Mouse (Mus musculus) ovary, adult 2 months (tissue): ENCODE data around the gene Kctd2. TPM values are rescaled to one million over a fixed set of nuclear protein-coding genes. Genes with fewer than 3 reads are reported as not detected.

Experiments used
- polyA plus RNA-seq: library from polyadenylated mRNA; depleted of rRNA; stranded (reverse); fragments of >200 nt; gene quantifications from 2 replicates; pipeline ENCODE4 v1.2.3, GENCODE M21; 2012; rRNA removed

Gene Kctd2
- 37.4 and 39.1 TPM in 2 replicates for polyA plus RNA-seq

DNA sequence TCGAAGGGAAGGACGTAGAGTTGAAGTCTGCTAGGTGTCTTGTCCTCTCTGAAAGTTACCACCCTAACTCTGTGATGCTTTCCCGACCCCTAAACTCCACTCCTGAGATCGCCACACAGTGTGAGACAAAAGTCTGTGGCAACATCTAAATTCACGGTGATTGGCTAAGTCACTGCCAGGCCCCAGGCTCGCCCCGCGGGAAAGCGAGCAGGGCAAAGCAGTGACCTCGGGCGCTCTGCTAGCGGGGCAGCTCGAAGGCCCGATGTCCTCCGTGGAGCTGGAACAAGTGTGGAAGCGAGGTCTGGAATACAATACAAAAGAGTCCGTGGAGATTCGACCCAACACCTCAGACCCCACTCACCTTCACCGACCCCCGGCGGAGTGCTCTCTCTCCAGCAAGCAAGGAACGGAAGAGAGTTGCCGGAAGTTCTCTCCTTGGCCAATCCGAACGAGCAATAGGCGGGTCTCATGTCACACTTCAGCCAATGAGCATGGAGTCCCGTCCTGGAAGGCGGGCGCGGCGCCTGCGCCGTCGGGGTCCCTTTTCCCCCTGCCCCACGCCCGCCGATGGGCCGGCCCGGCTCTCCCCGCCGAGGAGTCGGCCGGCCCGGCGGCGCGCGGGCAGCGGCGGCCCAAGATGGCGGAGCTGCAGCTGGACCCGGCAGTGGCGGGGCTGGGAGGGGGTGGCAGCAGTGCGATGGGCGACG lies at the start of gene Kctd2, which contains the start of gene Atp5h:
TSS of gene Kctd2 (plus strand) at position 598 of the 707 bp plus-strand sequence.
TSS of gene Atp5h (minus strand) at position 432 of the 707 bp plus-strand sequence.

DNA sequence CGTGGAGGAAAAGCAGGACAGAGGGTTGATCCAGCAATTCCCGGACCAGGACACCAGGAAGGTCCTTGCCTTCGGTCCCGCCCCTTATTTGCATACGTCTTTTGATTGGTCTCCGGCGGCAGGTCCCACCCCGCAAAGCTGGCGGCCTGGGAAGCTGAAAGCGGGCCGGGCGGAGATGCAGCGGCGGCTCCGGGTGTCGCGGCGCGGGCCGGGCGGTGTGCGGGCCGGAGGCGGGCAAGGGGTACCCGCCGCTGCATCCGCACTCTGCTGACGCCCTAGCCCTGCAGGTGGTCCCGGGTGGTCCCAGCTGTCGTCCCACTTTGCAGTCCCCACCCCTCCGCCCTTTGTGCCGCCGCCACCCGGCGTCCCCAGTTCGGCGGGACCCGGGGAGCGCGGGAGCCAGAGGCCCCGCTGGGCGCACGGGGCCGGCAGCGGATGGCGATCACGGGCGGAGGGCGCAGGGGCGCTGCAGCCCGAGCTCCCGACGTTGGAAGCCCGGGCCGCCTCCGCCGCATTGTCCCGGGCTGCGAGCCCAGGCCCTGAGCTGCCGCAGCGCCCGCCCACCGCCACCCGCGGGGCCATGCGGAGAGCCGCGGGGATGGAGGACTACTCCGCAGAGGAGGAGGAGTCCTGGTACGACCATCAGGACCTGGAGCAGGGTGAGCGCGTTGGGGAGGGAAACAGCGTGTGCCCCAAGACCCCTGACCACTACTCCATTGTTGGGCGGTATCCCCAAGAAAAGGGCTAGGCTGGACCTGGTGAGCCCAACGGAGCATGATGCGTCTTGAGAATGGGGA lies 38.0 kb upstream of the Kctd2 start, which contains the start of gene Cdr2l:
TSS of gene Cdr2l (plus strand) at position 174 of the 797 bp plus-strand sequence.

DNA sequence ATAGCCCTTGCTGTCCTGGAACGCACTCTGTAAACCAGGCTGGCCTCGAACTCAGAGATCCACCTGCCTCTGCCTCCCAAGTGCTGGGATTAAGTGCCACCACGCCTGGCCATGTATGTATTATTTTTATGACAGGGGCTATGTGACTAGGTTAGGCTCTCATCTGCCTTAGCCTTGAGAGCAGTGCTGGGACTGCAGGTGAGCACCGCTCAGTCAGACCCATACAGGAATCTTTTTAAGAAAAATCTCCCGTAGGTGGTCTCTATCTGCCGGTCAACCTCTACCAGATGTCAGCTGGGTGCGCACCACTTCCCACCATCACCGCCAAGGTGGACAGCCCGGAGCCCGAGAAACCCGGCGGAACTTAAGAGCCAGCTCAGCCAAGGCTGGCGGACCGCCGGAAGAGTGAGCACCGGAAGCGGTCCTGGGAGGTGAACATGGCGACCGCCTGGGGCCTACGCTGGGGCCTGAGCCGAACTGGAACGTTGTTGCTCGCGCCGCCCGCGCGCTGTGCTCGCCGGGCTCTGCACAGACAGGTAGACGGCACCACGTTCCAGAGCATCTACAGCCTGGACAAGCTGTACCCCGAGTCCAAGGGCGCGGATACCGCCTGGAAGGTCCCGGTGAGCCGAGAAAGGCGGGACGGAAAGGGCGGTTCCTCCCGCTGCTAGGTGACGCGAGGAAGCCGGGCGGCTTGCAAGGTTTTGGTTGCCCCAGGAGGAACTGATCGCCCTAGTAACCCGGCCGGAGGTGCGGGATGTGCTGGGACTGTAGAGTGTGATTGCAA lies 16.4 kb upstream of the Kctd2 start, which contains the start of gene Mrpl58:
TSS of gene Mrpl58 (plus strand) at position 415 of the 787 bp plus-strand sequence.

DNA sequence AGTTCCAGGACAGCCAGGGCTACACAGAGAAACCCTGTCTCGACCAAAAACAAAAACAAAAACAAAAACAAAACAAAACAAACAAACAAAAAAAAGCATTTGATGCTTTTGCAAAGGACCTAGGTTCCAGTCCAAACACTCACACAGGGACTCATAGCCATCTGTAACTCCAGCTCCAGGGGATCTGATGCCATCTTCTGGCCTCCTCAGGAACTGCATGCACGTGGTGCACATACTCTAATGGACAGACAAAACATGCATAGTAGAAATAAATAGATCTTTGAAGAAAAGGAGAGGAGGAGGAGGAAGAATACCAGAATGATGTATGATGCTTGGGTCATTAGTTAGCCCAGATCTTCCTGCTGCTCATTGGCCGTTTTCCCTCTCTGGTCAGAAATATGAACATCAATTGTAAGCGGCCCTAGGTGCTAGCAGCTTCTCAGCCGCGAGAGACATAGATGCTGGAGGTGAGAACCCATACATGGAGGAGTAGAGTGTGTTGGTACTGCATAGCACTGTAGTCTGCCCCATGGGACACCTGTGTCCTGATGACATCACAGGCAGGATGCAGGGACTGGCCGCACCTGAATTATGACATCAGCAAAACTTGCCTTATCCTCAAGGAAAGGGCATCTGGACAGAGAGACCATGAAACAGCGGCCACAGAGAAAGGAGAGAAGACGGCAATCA lies 20.1 kb downstream of the Kctd2 start, which contains the start of gene Trim80:
TSS of gene Trim80 (plus strand) at position 640 of the 690 bp plus-strand sequence.

DNA sequence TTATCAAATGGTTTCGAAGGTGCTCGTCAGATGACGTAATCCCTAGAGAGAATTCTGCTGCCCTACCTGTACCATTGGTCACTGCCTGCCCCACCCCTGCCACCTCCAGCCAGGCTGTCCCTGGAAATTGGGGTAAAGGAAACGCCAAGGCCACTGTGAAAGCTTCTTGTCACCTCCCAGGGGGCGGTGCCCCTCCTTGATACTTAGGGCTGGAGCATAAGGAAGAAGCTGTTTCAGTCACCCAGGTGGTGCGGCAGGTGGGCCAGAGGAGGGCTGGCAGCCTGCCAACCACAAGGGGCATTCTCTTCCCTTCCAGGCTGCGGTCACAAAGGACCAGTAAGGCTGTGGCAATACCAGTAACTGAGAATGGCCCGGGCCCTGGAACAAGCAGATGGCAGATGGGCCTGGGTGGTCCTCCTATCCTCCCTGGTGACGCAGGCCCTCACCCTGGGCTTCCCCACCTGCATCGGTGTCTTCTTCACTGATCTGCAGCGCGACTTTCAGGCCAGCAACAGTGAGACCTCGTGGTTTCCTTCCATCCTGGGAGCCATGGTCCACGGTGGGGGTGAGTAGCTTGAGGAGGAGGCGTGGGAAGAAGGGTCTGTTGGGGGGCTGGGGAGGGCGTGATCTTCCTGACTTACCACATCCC lies 42.4 kb downstream of the Kctd2 start, which contains the start of gene Slc16a5:
TSS of gene Slc16a5 (plus strand) at position 232 of the 649 bp plus-strand sequence.

DNA sequence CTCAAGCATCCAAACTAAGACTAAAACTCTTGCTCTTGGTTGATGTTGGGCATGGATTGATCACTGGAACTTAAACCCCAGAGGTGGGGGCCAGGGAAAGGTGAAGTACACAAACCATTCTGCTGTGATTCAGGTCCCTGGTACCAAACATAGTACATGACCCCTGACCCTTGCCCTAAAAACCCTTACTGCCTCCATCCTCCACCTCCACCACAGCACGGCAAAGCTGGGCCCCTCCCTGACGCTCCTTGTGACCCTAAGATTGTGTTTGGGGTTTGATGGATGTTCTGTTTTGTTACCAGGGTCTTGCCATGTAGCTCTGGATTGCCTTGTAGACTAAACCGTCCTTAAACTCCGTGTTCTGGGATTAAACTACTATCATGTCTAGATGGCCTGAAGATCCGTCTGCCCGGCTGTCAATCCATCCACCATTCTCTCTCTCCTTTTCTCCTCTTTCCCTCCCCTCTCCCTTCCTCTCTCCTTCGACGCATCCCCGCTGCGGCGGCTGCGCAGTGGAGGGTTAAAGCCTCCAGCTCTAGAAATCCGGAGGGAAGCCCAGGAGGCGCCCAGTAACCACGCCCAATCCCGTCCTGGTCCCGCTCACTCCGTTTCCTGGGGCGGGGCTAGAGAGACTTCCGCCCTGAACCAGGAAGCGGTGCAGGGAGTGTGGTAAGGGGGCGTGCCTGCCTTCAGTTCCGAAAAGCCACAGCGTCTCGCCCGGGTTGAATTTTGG lies 55.3 kb downstream of the Kctd2 start, which contains the start of gene Armc7:
TSS of gene Armc7 (plus strand) at position 643 of the 733 bp plus-strand sequence.

Other genes with a start within 250 kb of the Kctd2 start
- 25.3 and 25.6 TPM in 2 replicates for gene Tmem104, start 232.6 kb upstream of the Kctd2 start, polyA plus RNA-seq
- 40.2 and 52.1 TPM in 2 replicates for gene Nat9, start 232.3 kb upstream of the Kctd2 start, polyA plus RNA-seq
- gene Grin2c, start 152.9 kb upstream of the Kctd2 start, polyA plus RNA-seq: 14.8 and 16.5 TPM in 2 replicates
- 341 and 408 TPM in 2 replicates for gene Fdxr, start 143.1 kb upstream of the Kctd2 start, polyA plus RNA-seq
- 45.9 and 48.3 TPM in 2 replicates for gene Fads6, start 122.5 kb upstream of the Kctd2 start, polyA plus RNA-seq
- gene Otop2, start 113.0 kb upstream of the Kctd2 start, polyA plus RNA-seq: 0.07 and 0.10 TPM in 2 replicates
- 9.8 and 10.6 TPM in 2 replicates for gene Ush1g, start 98.1 kb upstream of the Kctd2 start, polyA plus RNA-seq
- not detected in 2 replicates for gene Otop3, start 85.4 kb upstream of the Kctd2 start, polyA plus RNA-seq
- 20.6 and 25.5 TPM in 2 replicates for gene Hid1, start 52.4 kb upstream of the Kctd2 start, polyA plus RNA-seq
- gene Cdr2l, start 38.2 kb upstream of the Kctd2 start, polyA plus RNA-seq: 38.3 and 39.4 TPM in 2 replicates
- 82.6 and 93.1 TPM in 2 replicates for gene Mrpl58, start 16.4 kb upstream of the Kctd2 start, polyA plus RNA-seq
- 25.6 and 65.5 TPM in 2 replicates for gene Atp5h, start 166 bp upstream of the Kctd2 start, polyA plus RNA-seq
- 0.94 and 1.3 TPM in 2 replicates for gene Trim80, start 20.4 kb downstream of the Kctd2 start, polyA plus RNA-seq
- gene Slc16a5, start 42.3 kb downstream of the Kctd2 start, polyA plus RNA-seq: 0.41 and 0.72 TPM in 2 replicates
- gene Armc7, start 55.5 kb downstream of the Kctd2 start, polyA plus RNA-seq: 11.9 and 15.6 TPM in 2 replicates
- 67.3 and 81.9 TPM in 2 replicates for gene Nt5c, start 71.7 kb downstream of the Kctd2 start, polyA plus RNA-seq
- gene Jpt1, start 94.3 kb downstream of the Kctd2 start, polyA plus RNA-seq: 203 and 234 TPM in 2 replicates
- gene Sumo2, start 116.1 kb downstream of the Kctd2 start, polyA plus RNA-seq: 22.0 and 29.5 TPM in 2 replicates
- 51.0 and 59.5 TPM in 2 replicates for gene Nup85, start 144.3 kb downstream of the Kctd2 start, polyA plus RNA-seq
- 22.3 and 27.0 TPM in 2 replicates for gene Mrps7, start 183.8 kb downstream of the Kctd2 start, polyA plus RNA-seq
- 26.1 and 30.8 TPM in 2 replicates for gene Gga3, start 183.9 kb downstream of the Kctd2 start, polyA plus RNA-seq
- gene Mif4gd, start 192.8 kb downstream of the Kctd2 start, polyA plus RNA-seq: 108 and 116 TPM in 2 replicates
- gene Slc25a19, start 208.2 kb downstream of the Kctd2 start, polyA plus RNA-seq: 45.4 and 67.4 TPM in 2 replicates